Mouse (Mus musculus): ENCODE results near the gene Pi4k2b. TPM values are rescaled to one million over a fixed set of nuclear protein-coding genes. Genes with fewer than 3 reads are reported as not detected.
"Not testable (repeated sequence)": the region's sequence is repeated elsewhere in the genome, so short reads cannot be mapped to it uniquely, and the experiment has no call there.

The Pi4k2b gene
- total RNA-seq (2021): 1 to 10 TPM; 2.1 to 2.9 TPM
- long read RNA-seq, experiment 1, partial matches to known transcripts: 0 of 2 reads
- long read RNA-seq, experiment 1, other reads (novel, unspliced or antisense): 1 of 2 reads
- long read RNA-seq, experiment 2, partial matches to known transcripts: 0 of 5 reads
- long read RNA-seq, experiment 2, other reads (novel, unspliced or antisense): 3 of 5 reads

DNA sequence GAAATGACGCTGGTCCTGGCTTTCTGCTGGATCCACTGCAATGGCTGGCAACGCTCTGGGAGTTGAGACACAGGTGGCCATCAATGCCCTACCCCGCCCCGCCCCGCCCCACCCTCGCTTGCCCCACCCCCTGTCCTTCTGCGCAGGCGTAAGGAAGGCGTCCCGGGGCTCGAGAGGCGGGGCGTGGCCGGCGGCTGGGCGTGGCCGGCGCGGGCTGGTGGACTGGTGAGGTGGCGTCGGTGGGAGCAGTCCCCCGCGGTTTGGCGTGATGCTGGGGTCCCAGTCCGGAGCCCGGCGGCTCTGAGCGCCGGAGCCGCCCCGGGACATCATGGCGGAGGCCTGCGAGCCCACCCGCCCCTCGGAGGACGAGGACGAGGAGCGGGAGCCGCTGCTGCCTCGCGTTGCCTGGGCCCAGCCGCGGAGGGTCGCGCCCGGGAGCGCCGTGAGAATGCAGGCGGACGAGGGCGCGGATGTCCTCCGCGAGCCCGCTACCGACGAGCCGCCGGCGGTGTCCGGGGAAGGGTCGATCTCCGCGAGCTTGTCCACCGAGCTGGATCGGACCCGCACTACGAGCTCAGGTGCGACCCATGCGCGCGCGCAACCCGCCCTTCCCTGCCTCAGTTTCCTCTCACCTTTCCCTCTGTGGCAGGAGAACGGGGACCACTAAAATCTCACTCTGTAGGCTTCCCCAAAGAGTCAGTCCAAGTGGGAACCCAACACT is at the start of gene Pi4k2b:
Pi4k2b (plus strand) TSS at position 184 of the 721 bp plus-strand sequence.
- H3K27ac ChIP-seq: peak within 1 kb of the TSS; percentile 47; the same call in 1 of the 2 replicates
- no peak for TF ChIP-seq CTCF (conservative IDR thresholded peaks at IDR 0.05)
- H3K4me3 ChIP-seq: peak within 1 kb of the TSS; percentile 85
- DNase-seq (ENCODE audit: low spot score in 2 of 2): peak; percentile 49 to 58

DNA sequence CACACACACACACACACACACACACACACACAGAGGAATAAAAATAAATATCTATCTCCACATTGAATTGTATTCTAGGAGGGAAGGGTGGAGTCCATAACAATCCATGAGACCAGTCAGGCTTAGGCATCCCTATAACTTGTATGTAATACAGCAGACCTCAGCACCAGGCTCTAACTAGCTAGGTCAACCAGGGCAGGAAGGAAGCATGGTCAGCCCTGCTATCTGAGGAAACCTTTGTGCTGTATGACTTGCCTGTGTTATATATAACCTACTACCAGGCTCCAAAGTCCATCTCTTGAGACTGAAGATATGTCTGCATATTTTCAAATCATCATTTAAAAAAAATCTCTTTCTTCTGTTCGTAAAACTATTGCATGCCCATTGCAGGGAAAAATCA is 44.1 kb upstream of the Pi4k2b start:
- DNase-seq (ENCODE audit: low spot score in 2 of 2): no peak
- no peak for TF ChIP-seq CTCF (conservative IDR thresholded peaks at IDR 0.05)
- Histone ChIP-seq H3K27ac (no peak overlapping the region), H3K4me3 (no peak overlapping the region)

DNA sequence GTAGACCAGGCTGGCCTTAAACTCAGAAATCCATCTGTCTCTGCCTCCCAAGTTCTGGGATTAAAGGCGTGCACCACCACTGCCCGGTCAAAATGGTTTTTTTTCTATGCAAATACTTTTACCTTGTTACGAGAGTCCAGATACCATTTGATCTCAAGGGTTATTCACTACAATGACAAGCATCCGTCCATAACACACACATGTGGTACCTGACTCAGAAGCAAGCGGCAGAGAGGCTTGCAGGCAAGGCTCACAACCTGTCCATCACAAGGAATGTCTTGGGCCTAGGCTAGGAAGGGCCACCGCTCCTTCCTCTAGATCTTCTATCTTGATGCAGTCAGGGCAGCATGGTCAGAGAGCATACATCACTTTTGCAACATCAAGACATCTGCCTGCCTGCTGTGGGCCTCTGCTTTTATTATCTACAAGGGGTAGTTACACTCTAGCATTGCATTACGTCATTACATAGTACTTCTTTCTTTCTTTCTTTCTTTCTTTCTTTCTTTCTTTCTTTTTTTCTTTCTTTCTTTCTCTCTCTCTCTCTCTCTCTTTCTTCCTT is 43.4 kb upstream of the Pi4k2b start:
- DNase-seq (ENCODE audit: low spot score in 2 of 2); H3K4me3 ChIP-seq; H3K27ac ChIP-seq: not testable (repeated sequence)

DNA sequence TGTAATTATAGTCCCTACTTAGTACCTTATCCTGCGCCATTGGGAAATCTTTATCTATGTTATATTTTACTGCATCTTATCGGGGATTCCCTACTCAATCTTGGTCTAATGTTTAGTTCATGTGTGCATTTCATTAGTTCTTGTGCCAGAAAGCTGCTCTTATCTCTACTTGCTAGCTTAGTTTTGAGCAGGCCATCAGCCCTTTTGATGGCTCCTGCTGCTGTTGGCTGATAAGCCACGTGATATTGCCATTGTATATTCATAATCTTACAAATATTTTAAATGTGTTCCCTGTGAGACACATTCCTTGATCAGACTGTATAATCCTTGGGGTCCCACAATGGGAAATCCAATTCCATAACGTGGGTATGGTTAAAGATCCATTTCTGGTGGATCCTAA is 36.8 kb upstream of the Pi4k2b start:
- DNase-seq (ENCODE audit: low spot score in 2 of 2): no peak
- no peak for TF ChIP-seq CTCF (conservative IDR thresholded peaks at IDR 0.05)
- H3K4me3 ChIP-seq: no peak overlapping the region
- no peak overlapping the region for H3K27ac ChIP-seq

DNA sequence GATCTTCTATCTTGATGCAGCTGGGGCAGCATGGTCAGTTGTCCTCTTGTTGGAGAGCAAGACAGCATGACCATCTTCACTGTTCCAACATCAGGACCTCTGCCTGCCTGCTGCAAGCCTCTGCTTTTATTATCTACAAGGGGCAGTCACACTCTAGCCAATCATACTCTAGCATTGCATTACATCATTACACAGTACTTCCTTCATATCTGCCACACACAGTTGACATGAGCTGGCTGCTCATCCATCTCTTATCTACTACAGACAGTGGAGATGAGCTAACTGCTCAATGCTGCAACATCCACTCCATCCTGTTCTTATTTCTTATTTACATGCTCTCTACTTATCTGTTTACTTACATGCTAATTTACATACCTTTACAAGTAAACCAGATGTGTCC is 28.7 kb upstream of the Pi4k2b start:
- no peak for DNase-seq (ENCODE audit: low spot score in 2 of 2)
- no peak overlapping the region for H3K4me3 ChIP-seq
- no peak overlapping the region for H3K27ac ChIP-seq
- no peak for TF ChIP-seq CTCF (conservative IDR thresholded peaks at IDR 0.05)

DNA sequence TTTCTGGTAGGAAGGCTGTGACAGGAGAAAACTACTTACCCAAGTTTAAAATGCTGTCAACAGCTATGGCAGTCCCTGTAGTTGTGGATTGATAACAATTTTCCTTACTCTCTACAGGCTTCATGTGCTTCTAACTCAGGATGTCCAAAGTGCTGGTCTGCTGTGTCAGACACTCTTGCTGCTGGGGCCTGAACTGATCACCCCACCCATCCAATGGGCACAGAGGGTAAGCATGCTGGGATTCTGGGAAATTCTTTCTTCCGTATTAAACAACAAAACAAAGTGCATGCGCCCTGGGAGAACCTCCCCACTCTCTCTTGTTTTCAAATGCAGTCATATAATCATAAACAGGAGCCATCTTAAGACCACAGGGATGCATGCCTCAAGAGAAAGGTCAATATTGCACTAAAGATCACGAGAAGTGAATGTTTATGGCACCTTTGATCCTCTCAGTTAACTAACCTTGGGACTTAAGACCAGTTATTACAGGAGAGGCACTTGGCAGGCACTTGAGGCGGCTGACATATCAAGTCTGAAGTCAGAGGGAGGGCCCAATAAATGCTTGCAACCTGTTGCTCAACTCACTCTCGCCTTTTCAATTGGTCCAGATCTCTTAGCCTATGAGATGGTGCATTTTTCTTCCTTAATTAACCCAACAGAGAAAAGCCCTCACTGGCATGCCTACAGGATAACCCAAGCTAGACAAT is 24.5 kb upstream of the Pi4k2b start:
- Histone ChIP-seq H3K27ac (no peak overlapping the region), H3K4me3 (no peak overlapping the region)
- TF ChIP-seq CTCF (conservative IDR thresholded peaks at IDR 0.05): no peak
- no peak for DNase-seq (ENCODE audit: low spot score in 2 of 2)

DNA sequence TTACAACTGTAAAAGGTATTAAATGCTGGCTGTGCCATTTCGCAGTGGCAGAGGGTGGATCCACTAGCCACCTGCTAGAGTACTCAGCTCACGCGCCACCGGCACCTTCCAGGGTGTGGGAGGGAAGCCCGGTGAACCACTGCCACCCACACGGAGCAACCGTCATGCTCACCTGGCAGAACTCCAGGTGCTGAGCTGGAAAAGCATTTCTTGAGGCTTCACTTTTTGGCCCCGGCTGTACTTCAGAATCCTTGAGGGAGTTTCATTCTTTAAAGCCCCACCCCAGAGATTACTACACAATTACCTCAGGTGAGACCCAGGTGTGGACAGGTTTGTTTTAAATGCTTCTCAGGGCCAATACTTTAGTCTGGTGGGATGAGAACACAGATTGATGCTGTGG is 20.4 kb upstream of the Pi4k2b start:
- DNase-seq (ENCODE audit: low spot score in 2 of 2): no peak
- Histone ChIP-seq H3K4me3 (no peak overlapping the region), H3K27ac (no peak overlapping the region)
- TF ChIP-seq CTCF (conservative IDR thresholded peaks at IDR 0.05): no peak

DNA sequence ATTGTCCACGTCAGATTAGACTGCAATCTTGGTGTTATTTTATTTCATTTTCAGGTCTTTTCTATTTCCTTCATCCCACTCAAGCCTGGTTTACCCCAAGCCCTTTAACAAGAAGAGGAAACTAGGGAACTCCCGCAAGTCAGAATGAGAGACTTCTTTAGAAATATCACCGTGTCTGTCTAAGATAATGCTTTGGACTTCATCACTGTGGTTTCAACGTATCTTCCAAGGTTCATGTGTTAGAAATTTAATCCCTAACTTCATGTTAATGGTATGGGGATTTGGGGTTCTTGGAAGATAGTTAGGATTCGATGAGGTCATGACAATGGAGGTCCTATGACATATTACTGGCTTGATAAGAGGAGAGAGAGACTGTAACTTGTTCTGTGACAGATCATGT is 13.6 kb upstream of the Pi4k2b start:
- no peak overlapping the region for H3K27ac ChIP-seq
- no peak for TF ChIP-seq CTCF (conservative IDR thresholded peaks at IDR 0.05)
- no peak overlapping the region for H3K4me3 ChIP-seq
- DNase-seq (ENCODE audit: low spot score in 2 of 2): no peak

DNA sequence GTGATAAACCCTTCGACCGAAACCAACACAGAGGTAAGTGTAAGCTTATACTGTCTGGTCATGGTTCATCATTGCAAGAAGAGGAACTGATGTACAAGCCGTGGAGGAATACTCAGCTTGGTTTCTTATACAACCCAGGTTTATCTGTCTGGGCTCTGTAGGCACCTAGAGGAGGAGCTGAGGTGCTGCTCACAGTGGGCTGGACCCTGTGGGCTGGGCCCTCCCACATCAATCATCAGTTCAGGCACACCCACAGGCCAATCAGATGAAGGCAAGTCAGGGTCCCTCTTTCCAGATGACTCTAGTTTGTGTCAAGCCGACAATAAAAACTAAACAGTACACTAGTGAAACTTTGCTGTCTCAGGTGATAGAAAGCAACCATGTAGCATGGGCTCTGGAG is 8.6 kb upstream of the Pi4k2b start:
- no peak for TF ChIP-seq CTCF (conservative IDR thresholded peaks at IDR 0.05)
- Histone ChIP-seq H3K27ac (no peak overlapping the region), H3K4me3 (no peak overlapping the region)
- no peak for DNase-seq (ENCODE audit: low spot score in 2 of 2)

DNA sequence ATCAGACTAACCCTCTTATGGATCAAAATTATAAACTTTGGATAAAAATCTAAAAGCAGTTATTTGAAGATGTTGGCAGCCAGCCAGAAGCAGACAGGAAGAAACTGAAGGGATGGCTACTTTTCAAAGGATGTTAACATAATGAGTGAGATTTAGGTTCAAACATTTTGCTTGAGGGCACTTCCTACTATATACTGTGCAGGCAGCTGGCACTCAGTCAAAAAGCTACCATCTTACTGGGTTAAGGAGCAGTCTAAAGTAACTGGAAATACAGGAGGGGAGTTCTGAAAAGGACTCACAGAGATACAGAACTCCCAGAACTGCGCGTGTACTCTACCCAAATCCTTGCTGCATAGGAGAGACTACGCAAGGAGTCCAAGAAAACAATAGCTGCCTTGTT is 5.3 kb upstream of the Pi4k2b start:
- no peak for TF ChIP-seq CTCF (conservative IDR thresholded peaks at IDR 0.05)
- DNase-seq (ENCODE audit: low spot score in 2 of 2): no peak
- Histone ChIP-seq H3K4me3 (no peak overlapping the region), H3K27ac (no peak overlapping the region)

DNA sequence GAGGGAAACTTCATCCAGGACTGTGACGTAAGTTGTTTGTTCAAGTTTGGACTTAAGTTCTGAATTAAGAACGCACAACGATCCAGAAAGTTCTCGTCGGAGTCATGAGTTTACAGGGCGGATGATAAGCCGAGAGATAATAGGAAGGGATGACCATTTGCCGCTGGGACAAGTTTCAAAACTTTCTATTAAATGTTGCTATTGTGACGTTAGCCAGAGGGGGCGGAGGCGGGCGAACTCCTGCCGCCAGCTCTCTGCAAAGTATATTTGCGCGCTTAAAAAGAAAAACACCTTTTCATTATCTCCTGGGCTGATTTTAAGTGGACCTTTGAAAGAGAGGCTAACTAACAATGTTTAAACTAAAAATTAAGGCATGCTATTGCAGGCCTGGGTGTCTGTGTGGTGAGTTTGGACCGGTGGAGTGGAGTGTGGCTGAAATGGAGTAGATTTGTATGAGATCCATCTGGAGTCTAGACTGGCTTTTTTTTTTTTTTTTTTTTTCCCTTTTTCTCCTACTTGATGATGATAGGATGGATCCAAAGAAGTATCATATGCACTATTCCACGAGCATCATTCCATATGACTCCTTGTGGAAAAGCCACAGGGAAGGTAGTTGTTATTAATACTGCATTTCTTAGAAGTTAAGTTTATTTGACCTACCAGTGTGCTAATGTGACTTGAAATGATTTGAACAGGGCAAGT is 889 bp downstream of the Pi4k2b start:
- peak; percentile 62 for TF ChIP-seq CTCF (conservative IDR thresholded peaks at IDR 0.05)
- peak in 1 of 2 experiments; percentile 3 for DNase-seq (ENCODE audit: low spot score in 2 of 2)
- 0 out of 2 replicates have a peak overlapping the region, but pooled peaks have one; percentile 47 for H3K27ac ChIP-seq
- peak overlapping the region; percentile 85 for H3K4me3 ChIP-seq

DNA sequence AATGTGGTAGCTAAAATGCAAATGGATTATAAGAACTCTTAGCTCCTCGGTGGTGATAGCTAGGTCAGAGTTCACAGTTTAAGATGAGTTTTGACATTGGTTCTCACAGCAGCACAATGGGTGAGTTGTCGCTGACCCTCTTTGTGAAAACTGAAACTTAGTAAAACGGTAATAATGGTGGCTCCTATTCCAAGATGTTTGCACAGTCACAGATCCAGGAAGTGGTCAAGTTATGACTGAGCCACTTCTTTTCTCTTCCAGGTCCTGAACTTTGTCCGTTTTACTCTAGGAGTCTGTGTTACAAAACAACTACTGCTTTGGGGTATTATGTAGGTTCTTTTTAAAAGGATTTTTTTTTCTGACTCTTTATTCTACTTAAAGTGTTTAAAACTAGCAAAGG is 1.9 kb downstream of the Pi4k2b start:
- DNase-seq (ENCODE audit: low spot score in 2 of 2): no peak
- no peak for TF ChIP-seq CTCF (conservative IDR thresholded peaks at IDR 0.05)
- Histone ChIP-seq H3K27ac (no peak overlapping the region), H3K4me3 (no peak overlapping the region)

DNA sequence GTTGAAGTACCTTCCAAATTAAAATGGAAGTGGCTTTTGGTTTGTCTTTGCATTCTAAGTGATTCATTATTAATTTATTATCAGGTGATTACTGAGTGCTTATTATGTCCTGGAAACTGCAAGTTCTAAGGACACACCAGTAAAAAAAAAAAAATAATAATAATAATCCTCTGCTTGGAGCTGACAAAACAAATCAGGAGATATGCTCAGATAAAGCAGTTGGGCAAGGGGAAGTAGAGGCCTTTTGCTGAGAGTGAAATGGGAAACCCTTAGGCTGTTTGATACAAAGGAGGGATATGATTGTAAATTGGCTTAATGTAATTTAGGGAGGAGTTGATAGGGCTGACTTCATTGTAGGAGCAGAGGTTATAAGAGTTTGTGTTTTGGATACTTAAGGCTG is 5.5 kb downstream of the Pi4k2b start:
- no peak for DNase-seq (ENCODE audit: low spot score in 2 of 2)
- no peak overlapping the region for H3K4me3 ChIP-seq
- H3K27ac ChIP-seq: no peak overlapping the region
- TF ChIP-seq CTCF (conservative IDR thresholded peaks at IDR 0.05): no peak
